Mouse (Mus musculus) inflammation-experienced regulatory T-cells, adult 6 months (primary cell): ENCODE results near the gene Kmt2d. TPM values are rescaled to one million over a fixed set of nuclear protein-coding genes. Genes with fewer than 3 reads are reported as not detected.
A peak's percentile ranks its signal among the peaks of the same experiment; 100 is the strongest.
"Not testable (repeated sequence)": the region's sequence is repeated elsewhere in the genome, so short reads cannot be mapped to it uniquely, and the experiment has no call there.

ENCODE experiments used
- ATAC-seq: one replicate; pipeline ENCODE4 v1.8.0; 2017
- polyA plus RNA-seq, 3 experiments: library from polyadenylated mRNA; unstranded; fragments of 100-300 nt; shearing (Covaris generic); gene quantifications; one replicate each; pipeline ENCODE4 v1.2.1; 2017

Kmt2d gene
- polyA plus RNA-seq, 3 experiments from 2014 or later, result 18.7 to 36.4 (median 30.7) TPM

DNA sequence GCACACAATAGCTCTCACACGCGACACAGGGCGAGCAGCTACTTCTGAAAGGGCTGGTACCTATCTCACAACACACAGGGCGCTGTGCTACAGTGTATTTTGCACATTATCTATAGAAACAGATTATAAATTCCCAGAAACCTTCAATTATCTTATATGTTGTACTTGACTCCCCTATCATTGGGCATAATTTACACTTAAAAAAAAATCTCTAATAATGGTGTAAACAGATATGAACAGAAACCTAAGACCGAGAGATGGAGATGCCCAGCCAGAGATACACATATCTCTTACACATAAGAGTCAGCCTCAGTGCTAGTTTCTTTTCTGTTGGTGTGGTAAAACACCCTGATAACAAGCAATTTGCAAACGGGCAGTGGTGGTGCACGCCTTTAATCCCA is 43.4 kb downstream of the Kmt2d start:
- no peak for ATAC-seq

DNA sequence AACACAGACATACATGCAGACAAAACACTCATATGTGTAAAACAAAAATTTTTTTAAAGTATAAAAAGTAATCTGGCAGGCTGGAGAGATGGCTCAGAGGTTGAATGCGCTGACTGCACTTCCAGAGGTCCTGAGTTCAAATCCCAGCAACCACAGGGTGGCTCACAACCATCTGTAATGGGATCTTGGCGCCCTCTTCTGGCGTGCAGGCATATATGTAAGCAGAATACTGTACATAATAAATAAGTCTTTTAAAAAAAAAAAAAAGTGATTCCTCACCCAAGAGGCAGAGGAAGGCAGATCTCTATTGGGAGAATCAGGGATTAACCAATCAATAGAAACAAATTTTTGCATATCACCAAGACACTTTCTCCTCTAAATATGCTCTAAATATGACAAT is 47.6 kb downstream of the Kmt2d start:
- no peak for ATAC-seq

DNA sequence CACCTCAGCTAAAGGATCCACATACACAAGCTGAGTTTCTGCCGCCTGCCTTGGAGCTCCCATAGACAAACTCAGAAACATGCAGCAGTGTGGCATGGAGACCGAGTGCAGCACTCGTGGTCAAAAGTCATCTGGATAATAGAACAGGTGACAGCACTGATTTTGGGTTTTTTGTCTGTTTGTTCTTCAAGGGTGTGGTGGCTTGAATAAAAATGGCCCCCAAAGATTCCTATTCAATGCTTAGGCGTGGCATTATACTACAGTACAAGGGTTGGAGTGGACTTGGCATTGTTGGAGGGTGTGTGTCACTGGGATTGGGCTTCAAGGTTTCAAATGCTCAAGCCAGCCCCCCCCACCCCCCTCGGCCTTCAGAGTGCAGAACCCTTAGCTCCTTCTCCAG is 48.9 kb downstream of the Kmt2d start:
- ATAC-seq, result no peak

DNA sequence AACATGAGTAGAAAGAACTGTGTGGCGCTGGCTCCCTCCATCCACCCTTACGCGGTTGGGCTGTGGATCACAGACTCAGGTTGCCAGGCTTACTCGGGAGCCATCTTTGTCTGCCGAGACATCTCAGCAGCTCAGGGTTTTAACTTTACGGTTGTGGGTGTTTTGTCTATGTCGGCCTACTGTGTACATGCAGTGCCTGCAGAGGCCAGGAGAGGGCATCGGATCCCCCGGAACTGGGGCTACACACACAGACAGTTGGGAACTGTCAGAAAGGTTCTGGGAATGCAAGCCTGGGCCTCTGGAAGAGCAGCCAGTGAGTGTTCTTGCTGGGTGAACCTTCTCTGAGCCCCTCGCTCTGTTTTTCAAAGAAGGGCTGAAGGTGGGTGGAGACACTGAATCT is 49.6 kb downstream of the Kmt2d start:
- no peak for ATAC-seq

DNA sequence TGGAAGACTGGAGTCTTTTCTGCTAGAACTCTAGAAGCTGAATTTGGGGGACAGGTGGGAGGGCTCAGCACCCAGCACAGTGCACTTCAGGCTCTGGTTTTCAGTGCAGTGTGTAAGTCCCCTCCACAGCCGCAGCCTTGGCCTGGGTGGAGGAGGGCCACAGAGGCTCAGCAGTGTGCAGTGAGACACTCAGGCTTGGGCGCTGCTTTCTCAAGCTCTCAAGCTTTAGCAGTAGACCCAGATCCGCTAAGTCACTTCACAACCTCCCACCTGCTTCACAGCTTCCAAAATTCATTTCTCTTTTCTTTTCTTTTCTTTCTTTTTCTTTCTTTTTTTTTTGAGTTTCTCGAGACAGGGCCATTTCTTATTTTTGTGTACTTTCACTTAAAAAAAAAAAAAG is 50.1 kb downstream of the Kmt2d start:
- ATAC-seq, result no peak

DNA sequence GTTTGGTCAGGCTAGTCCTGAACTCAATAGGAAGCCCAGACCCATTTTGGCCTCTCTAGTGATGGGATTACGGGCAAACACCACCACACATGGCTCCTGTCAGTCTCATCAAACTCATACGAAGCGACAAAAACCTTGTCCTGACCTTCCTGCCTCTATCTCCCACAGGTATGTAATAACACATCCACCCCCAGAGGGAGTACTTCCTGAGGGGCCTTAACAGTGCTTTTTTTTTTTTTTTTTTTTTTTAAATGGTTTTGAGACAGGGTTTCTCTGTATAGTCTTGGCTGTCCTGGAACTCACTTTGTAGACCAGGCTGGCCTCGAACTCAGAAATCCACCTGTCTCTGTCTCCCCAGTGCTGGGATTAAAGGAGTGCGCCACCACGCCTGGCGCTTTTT is 52.8 kb downstream of the Kmt2d start:
- no peak for ATAC-seq

DNA sequence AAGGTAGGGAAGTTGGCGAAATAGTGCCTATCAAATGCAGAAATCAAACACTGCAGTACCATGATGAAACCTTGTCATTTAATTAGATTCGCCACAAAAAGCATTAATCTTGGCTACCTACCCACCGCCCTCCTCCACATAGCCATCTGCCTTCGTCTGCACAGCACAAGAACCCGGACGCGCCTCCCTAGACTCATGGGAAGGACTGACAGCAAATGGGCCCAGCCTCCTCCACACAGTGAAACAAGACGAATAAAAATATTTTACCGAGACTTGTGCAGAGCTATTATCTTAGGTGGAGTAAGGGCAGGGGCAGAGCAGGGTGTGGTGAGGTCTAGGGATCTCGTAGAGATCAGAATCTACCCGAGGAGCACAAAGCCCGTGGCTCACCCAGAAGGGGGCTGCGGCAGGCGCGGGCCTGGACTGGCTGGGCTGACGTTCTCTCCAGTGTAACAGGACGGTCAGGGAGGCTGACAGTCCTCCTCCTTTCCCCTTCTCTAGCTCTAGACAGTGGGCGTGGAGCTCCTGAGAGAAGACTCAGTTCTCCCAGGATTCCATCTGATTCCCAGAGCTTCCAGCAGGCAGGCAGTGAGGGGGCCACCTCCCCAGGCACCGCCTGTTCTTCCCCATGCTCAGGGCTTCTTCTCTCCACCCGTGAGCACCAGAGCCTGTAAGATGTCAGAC is 58.1 kb downstream of the Kmt2d start:
- ATAC-seq, result no peak

DNA sequence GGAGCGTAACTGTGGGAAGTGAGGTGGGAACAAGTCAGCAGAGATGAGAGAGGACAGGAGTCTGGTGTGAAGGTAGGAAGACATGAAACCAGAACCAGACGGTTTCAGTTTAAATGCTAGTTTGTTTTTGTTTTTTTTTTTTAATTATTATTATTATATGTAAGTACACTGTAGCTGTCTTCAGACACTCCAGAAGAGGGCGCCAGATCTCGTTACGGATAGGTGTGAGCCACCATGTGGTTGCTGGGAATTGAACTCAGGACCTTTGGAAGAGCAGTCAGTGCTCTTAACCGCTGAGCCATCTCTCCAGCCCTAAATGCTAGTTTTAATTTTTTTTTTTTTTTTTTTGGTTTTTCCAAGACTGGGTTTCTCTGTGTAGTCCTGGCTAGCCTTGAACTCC is 60.8 kb downstream of the Kmt2d start:
- not testable (repeated sequence) for ATAC-seq

DNA sequence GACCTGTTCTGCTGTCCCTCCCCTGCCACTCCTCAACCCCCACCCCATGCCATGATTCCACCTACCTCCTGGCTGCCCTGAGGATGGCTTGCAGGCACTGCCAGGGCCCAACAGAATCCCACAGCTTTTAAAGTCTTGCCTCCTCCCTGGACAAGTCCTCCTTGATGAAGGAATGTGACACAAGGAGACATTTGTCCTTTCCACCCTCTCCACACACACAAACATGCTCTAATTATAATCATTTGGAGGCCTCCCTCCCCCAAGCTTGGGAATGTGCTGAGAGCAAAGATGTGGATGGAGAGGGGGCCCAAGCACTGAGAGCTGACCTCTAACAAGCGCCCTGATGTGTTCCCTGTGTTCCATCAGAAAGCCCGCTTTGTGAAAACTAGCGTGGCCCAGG is 61.6 kb downstream of the Kmt2d start, which contains the start of gene Ddn:
Ddn (minus strand) TSS at position 101 of the 400 bp plus-strand sequence.
- no peak for ATAC-seq

DNA sequence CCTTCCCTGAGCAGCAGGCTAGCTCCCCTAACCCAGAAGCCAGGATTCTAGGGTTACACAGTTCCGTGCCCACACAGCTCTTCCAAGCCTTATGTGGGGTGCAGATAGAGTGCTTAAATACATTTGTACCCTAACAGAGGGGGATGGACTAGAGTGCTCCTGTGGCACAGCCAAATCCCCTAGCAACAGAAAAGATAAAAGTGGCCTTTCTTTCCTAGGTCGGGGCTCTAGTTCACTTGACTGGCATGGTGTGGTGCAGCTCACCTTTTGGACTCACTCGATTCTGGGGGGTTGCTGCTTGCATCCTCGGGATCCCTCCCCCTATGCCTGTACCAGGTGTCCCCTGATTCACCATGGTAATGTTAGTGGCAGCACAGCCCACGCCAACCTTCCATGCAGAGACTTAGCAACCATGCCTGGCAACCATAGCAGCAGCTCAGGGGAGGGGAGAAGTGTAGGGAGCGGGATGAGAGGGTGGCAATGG is 62.3 kb downstream of the Kmt2d start:
- ATAC-seq, result no peak

DNA sequence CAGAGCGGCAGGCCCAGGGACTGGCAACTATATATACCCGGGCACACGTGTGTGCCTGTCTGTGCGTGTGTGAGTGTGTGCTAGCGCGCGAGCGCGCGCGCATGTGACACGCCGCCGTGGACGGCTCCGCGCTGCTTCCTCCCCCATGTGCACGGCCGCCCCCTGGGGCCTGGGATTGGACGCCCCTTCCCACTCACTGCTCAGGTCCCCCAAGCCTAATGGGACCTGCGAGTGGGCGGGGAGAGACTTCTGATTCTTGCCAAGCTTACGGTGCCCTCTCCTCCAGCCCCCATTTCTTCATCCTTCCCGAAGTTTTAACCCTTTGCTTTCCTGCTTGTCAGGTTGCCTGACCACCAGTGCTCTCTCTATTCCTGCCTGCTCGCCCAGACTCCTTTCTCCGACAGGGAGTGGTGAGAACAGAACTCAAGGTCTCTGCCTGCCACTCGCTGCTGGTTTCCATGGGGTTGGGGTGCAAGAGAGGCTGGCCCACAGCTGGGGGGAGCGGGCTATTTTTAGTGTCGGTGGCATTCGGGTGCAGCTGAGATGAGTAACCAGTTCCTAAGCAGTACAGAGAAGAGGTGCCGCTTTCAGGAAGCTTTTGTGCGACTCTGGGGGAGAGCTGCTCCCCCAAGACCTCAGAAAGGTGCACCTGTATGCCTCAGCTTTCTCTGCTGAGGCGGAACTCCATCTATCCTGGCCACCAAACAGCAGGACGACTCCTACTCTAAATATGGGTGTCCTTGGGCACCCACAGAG is 62.9 kb downstream of the Kmt2d start:
- ATAC-seq, result peak; percentile 27

DNA sequence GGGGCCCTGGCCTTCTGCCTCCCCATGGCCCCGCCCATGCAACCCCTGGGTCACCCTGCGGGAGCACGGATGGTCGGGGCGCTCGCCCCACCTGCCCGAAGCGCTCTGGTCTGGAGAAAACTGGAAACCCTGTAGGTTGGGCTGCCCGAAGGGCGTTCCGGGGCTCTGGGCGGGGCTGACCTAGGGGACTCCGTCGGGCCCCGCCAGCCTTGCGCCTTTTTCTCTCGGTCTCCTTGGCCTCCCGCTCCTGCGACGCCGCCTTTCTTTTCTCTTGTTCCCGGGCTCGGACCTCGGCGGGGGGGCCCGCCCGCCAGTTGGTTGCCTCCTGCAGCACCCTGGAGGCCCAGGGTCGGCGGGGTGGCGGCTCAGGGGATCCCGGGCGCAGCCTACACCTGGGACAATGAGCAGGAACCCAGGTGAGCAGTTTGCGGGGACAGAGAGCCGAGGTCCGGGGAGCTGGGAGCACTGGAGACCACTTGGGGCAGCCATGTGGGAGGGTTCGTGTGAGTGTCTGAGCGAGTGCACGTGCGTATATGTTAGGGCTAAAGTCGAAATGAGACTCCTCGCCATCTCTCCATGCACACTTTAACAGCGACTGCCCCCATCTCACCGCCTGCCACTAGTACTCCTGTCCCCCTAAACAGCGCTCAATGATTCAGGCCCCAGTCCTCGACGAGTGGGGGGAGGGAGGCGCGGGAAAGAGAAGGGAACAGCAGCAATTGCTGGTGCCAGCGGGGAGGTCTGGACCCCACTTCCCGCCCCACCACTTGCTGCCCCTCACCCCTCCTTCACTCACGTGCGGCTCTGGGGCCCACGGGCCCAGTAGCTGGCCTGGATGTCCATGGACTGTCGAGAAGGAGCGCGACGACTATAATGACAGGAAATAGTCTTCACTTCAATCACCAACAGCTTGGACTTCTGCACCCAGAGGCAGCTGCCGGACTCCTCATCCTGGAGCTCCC is 63.9 kb downstream of the Kmt2d start:
- no peak for ATAC-seq

DNA sequence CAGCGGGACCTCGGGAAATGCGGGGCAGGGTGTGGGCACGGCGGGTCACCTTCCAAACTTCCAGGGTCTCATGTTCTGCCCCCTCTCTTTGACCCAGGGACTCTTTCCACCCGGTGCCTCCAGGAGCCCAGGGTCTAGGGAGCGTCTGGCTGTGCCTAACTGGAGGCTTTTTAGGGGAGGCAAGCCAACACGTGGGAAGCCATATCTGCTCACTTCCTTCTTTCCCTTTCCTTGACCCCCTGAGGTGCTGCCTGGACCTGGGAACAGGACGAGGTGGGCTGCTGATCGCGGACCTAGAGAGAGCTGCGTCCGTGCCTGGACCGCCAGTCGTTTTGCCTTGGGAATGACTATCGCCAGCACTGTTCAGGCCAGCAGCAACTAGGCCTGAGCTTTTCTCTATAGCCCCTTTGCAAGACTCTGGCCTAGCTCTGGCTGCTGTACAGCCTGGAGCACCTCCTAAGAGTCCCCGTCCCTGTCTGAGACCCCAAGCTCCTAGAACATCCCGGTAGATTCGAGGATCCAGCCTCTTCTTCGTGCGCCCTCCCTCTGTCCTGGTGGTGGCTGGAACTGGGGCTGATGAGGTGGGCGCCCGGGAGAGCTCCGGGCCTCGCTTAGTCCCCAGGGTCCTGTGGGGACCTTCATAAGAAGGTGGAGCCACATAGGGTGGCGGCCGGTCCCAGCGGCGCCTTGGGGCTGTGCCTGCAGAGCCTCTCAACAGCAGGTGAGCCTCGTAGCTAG is 64.8 kb downstream of the Kmt2d start:
- no peak for ATAC-seq

DNA sequence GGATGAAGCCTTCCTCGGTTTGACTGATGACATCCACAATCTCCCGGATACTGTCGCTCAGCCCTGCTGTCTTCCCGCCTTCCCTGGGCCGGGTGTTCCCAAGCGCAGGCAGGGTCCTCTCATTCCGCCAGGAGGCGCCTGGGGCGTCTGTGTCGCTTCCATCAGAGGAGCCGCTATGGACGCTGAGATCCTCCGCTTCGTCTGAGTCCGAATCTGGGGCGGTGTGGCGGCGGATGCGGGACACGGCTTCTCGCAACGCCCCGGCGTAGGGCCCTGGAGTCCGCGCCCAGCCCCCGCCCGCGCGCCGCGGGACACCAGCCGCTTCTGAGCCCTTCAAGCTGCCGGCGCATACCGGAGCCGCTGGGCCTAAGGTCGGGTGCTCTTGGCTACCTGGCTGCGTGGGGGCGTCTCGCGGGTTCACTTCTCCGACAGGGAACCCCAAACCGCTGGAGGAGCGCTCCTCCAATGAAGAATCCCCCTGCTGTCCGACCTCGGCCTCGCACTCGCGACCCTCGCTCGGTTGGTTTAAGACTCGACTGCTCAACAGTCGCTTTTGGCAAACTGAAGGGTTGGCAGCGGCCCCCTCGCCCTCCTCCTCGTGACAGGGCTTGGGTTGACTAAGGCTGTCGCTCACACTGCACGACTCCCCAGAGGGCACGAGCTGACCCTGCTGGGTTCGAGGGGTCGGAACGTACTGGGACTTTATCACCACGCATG is 65.5 kb downstream of the Kmt2d start:
- ATAC-seq, result no peak

DNA sequence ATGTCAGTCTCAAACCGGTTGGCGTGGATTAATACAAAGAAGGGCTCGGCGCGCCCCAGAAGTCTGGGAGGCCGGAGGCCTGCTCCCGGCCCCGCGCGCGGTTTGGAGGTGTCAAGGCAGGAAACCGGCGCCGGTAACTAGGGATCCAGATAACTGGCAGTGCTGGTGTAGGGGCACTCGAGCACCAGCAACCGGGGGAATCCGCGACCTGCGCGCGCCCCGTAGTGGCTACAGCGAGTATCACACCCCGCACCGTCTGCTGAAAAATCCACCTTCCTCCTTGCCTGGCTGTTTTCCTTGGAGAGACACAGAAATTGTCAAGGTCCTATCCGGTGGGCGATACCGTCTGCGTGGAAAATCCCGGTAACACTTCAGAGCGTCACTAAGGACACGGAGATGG is 67.0 kb downstream of the Kmt2d start:
- peak; percentile 67 for ATAC-seq

DNA sequence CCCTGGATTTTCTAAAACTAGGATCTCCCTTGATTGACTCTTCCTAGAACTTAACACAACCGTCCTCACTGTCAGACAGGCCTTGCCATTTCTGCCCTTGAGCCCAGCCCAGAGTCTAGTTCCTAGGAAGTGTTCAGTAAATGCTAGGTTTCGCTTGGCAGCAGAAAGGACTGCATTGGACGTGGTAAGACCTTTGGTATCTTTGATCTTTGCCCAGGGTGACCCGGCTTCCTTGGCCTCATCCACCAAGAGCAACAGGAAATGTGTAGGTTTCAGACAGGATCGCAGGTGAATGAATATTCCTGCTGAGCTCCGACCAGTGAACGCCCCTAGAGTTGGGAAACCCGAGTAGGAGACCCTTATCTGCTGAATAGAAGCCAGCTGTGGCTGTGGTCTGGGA is 68.1 kb downstream of the Kmt2d start:
- no peak for ATAC-seq

DNA sequence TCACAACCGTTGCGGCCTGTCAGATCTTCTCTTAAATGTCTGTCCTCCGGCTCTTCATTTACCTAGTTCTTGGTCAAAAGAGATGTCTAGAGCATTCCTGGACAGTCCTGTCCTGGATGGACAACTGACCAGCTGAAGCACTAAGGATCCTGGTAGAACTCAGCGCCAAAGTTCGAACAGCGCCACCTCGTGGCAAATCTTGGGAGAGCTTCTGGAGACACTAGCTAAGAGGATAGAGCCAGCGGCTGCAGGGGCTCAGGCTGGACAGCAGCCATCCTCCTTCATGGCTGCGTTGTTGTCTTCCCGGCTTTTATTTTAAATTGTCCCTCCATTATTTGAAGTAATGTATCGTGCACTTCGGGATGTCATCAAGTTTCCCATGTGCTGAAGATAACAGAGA is 71.6 kb downstream of the Kmt2d start:
- no peak for ATAC-seq

DNA sequence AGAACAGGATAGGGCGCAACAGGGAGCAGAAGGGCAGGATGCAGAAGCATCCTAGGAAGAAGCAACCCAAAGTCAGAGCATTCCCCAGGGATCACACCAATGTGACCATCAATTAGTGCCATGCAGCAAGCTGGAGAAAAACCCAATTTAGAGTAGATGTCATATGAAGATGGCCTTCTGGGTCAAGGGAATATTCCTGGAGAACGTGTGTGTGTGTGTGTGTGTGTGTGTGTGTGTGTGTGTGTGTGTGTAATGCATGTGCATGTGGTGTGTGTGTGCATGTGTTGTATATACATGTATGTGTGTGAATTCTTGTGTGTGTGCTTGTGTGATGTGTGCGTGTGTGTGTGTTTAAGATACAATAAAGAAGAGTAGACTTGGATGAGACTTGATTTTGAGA is 72.1 kb downstream of the Kmt2d start:
- no peak for ATAC-seq

DNA sequence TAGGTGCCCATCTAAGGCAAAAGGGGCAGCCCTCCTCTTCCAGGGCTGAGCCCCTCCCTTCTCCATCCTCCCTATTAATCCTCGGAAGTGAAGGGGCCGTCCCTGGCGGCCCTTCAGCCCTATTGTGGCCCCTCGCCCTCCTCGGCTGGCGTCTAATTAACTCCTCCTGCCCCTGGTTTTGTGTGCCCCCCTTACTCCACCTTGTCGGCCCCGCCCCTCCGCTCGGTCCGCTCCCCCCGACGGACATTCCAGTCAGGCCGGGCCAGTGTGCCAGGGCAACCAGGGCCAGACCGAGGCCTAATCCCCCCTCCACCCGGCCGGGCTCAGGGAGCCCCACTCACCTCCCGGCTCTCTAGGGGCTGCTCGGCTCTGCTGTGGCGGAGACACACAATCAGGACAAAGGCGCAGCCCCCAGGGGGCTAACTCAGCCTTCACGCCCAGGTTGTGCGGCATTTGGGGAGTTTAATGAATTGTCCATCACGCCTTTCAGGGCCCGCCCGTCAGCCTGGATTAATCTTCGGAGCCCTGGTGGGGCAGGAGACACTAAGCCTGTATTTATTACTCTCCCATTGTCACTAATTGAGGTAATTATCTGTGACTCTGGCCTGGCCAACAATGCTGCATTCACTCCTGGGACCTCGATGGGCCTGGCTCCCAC is 73.0 kb downstream of the Kmt2d start:
- ATAC-seq, result no peak

DNA sequence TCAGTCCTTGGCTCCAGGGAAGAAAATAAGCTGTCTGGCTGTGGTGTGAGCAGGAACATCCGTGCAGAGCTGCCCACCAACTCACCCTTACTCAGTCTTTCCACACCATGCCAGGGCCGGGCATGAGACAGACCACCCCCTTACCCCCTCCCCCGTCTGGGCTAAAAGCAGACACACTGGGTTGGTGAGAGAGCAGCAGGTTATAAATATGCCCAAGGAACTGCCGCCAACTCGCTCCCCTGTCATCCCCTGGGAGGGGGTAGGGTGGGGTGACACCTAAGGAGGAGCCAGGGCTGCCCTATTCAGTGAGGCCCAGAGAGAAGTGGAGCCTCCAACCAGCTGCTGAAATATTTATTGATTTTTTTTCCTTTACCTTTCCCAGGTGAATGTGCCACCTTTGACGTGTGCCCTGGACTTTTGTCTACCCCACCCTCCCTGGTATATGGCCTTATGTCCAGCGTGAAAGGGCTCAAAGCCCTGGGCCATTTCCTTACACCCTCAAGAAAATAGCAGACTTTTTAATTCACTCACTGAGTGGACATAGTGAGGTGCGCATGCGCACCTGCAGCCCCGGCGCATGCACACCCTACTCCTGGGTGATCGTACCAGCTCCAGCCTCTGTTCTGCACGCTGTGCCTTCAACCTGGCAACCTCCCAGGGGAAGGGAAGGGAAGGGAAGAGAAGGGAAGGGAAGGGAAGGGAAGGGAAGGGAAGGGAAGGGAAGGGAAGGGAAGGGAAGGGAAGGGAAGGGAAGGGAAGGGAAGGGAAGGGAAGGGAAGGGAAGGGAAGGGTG is 74.0 kb downstream of the Kmt2d start:
- no peak for ATAC-seq
